Mouse (Mus musculus): ENCODE data around the gene Angpt4. TPM values are rescaled to one million over a fixed set of nuclear protein-coding genes. Genes with fewer than 3 reads are reported as not detected.

Angpt4 gene
- polyA plus RNA-seq, 1 experiment = 0.10 TPM

- Histone ChIP-seq H3K4me1 (ENCODE audit: control insufficient read depth, insufficient read depth, low read length) (no peaks in the 10 kb centered on the region), H3K4me3 (ENCODE audit: insufficient read depth, low read length) (no peak overlapping the region), H3K27ac (ENCODE audit: insufficient read depth, low read length) (no peak overlapping the region)
- TF ChIP-seq CTCF (IDR thresholded peaks at IDR 0.05; ENCODE audit: extremely low read depth, insufficient read depth, low read length) (no peak), POLR2A (IDR thresholded peaks at IDR 0.05; ENCODE audit: extremely low read depth, insufficient read depth, low read length) (no peak)
These were observed 512 bp upstream of the Angpt4 start for GRCm38 (mm10) chr2:151910498-151910897.

GRCm38 (mm10) chr2:151911751-151912150 is 741 bp downstream of the Angpt4 start:
- Histone ChIP-seq H3K4me3 (ENCODE audit: insufficient read depth, low read length) (no peak overlapping the region), H3K4me1 (ENCODE audit: control insufficient read depth, insufficient read depth, low read length) (no peaks in the 10 kb centered on the region), H3K27ac (ENCODE audit: insufficient read depth, low read length) (no peak overlapping the region)
- TF ChIP-seq POLR2A (IDR thresholded peaks at IDR 0.05; ENCODE audit: extremely low read depth, insufficient read depth, low read length) = no peak
- TF ChIP-seq CTCF (IDR thresholded peaks at IDR 0.05; ENCODE audit: extremely low read depth, insufficient read depth, low read length) = no peak

- Histone ChIP-seq H3K4me3 (ENCODE audit: insufficient read depth, low read length) (no peak overlapping the region), H3K27ac (ENCODE audit: insufficient read depth, low read length) (no peak overlapping the region), H3K4me1 (ENCODE audit: control insufficient read depth, insufficient read depth, low read length) (no peaks in the 10 kb centered on the region)
- no peak for TF ChIP-seq CTCF (IDR thresholded peaks at IDR 0.05; ENCODE audit: extremely low read depth, insufficient read depth, low read length)
- TF ChIP-seq POLR2A (IDR thresholded peaks at IDR 0.05; ENCODE audit: extremely low read depth, insufficient read depth, low read length) = no peak
These were observed 3.1 kb downstream of the Angpt4 start for GRCm38 (mm10) chr2:151914120-151914519.

- TF ChIP-seq POLR2A (IDR thresholded peaks at IDR 0.05; ENCODE audit: extremely low read depth, insufficient read depth, low read length) (no peak), CTCF (IDR thresholded peaks at IDR 0.05; ENCODE audit: extremely low read depth, insufficient read depth, low read length) (no peak)
- no peak overlapping the region for H3K4me3 ChIP-seq (ENCODE audit: insufficient read depth, low read length)
- no peaks in the 10 kb centered on the region for H3K4me1 ChIP-seq (ENCODE audit: control insufficient read depth, insufficient read depth, low read length)
- no peak overlapping the region for H3K27ac ChIP-seq (ENCODE audit: insufficient read depth, low read length)
These were observed 4.1 kb downstream of the Angpt4 start for GRCm38 (mm10) chr2:151915111-151915510.

DNA sequence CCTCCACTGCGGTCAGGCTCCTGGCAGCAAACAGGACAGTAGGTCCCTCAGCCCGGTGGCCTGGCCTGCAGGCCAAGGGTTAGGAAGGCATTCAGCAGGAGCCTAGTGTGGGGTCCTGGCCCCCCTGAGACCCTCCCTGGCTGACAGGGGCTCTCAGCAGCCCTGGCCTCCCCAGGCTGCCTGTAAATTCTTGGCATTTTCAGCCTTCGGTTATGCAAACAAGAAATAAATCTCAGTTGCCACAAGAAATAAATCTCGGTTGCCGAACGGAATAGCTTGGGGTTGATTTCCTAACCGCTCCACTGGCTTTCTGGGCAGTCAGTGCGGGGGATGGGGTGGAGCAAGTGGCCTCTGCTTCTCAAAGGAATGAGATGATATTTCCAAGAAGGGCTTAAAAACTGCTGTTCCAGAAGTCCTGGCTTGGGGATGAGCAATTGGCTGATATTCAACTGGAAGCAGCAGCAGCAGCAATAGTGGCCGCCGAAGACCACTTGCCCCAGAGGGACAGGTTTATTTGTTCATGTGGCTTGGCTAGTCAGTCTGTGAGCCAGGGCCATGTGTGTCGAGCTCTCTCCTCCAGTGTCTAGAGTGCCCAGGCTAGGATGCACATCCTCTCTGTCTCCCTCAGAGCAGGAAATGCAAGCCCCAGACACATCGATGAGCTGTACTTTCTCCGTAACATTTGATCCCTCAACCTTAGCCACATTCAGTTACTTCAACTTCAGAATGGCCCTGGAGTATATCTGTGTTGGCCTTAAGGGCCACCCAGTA is 5.2 kb downstream of the Angpt4 start:
- H3K27ac ChIP-seq (ENCODE audit: insufficient read depth, low read length) = no peak overlapping the region
- no peaks in the 10 kb centered on the region for H3K4me1 ChIP-seq (ENCODE audit: control insufficient read depth, insufficient read depth, low read length)
- no peak overlapping the region for H3K4me3 ChIP-seq (ENCODE audit: insufficient read depth, low read length)
- TF ChIP-seq CTCF (IDR thresholded peaks at IDR 0.05; ENCODE audit: extremely low read depth, insufficient read depth, low read length) = no peak
- TF ChIP-seq POLR2A (IDR thresholded peaks at IDR 0.05; ENCODE audit: extremely low read depth, insufficient read depth, low read length) = no peak

DNA sequence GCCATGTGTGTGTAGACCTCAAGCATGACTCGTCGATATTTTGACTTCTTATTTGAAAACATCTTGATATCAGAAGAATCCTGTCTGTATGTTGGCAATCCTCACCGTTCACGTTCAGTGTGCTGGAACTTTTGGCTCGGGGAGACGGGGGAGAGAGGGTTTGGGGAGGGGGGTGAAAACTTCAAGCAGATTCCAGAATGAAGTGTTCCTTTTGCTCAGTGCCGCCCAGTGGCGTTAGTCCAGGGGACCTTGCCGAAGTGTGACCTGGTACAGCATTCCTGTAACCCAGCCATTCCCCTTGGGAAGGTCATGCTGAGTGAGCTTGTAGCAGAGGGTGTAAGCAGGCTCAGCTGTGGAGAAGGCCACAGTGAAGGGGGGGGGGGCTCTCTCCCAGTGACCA is 8.1 kb downstream of the Angpt4 start:
- H3K4me1 ChIP-seq (ENCODE audit: control insufficient read depth, insufficient read depth, low read length) = no peaks in the 10 kb centered on the region
- no peak overlapping the region for H3K4me3 ChIP-seq (ENCODE audit: insufficient read depth, low read length)
- H3K27ac ChIP-seq (ENCODE audit: insufficient read depth, low read length) = no peak overlapping the region
- no peak for TF ChIP-seq POLR2A (IDR thresholded peaks at IDR 0.05; ENCODE audit: extremely low read depth, insufficient read depth, low read length)
- no peak for TF ChIP-seq CTCF (IDR thresholded peaks at IDR 0.05; ENCODE audit: extremely low read depth, insufficient read depth, low read length)

- TF ChIP-seq CTCF (IDR thresholded peaks at IDR 0.05; ENCODE audit: extremely low read depth, insufficient read depth, low read length) = no peak
- TF ChIP-seq POLR2A (IDR thresholded peaks at IDR 0.05; ENCODE audit: extremely low read depth, insufficient read depth, low read length) = no peak
- no peak overlapping the region for H3K4me3 ChIP-seq (ENCODE audit: insufficient read depth, low read length)
- H3K4me1 ChIP-seq (ENCODE audit: control insufficient read depth, insufficient read depth, low read length) = no peaks in the 10 kb centered on the region
- no peak overlapping the region for H3K27ac ChIP-seq (ENCODE audit: insufficient read depth, low read length)
These were observed 10.1 kb downstream of the Angpt4 start for GRCm38 (mm10) chr2:151921068-151921467.

GRCm38 (mm10) chr2:151921596-151921995 is 10.6 kb downstream of the Angpt4 start:
- Histone ChIP-seq H3K4me1 (ENCODE audit: control insufficient read depth, insufficient read depth, low read length) (no peaks in the 10 kb centered on the region), H3K27ac (ENCODE audit: insufficient read depth, low read length) (no peak overlapping the region), H3K4me3 (ENCODE audit: insufficient read depth, low read length) (no peak overlapping the region)
- TF ChIP-seq POLR2A (IDR thresholded peaks at IDR 0.05; ENCODE audit: extremely low read depth, insufficient read depth, low read length) (no peak), CTCF (IDR thresholded peaks at IDR 0.05; ENCODE audit: extremely low read depth, insufficient read depth, low read length) (no peak)

- no peak overlapping the region for H3K27ac ChIP-seq (ENCODE audit: insufficient read depth, low read length)
- TF ChIP-seq POLR2A (IDR thresholded peaks at IDR 0.05; ENCODE audit: extremely low read depth, insufficient read depth, low read length) = no peak
- TF ChIP-seq CTCF (IDR thresholded peaks at IDR 0.05; ENCODE audit: extremely low read depth, insufficient read depth, low read length) = no peak
- no peak overlapping the region for H3K4me3 ChIP-seq (ENCODE audit: insufficient read depth, low read length)
- H3K4me1 ChIP-seq (ENCODE audit: control insufficient read depth, insufficient read depth, low read length) = no peaks in the 10 kb centered on the region
These were observed 13.3 kb downstream of the Angpt4 start for GRCm38 (mm10) chr2:151924276-151924675.

DNA sequence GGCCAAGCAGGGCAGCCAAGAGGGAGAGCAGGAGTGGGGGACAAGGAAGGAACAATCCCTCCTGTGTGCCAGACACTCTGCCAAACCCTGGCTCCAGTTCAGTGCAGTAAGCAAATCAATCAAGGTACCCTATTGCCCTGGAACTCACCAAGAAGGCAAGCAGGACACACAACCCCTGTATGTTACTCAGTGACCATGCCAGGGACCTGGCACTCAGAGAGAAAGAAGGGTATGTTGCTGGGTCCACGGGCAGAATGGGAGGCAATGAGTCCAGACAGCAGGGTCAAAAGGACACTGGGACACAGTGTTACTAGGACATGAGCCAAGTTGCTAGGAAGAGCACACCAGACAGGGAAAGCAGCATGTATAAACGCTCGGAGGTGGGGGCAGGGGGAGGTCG is 14.7 kb downstream of the Angpt4 start:
- H3K27ac ChIP-seq (ENCODE audit: insufficient read depth, low read length) = no peak overlapping the region
- H3K4me1 ChIP-seq (ENCODE audit: control insufficient read depth, insufficient read depth, low read length) = no peaks in the 10 kb centered on the region
- TF ChIP-seq POLR2A (IDR thresholded peaks at IDR 0.05; ENCODE audit: extremely low read depth, insufficient read depth, low read length) = no peak
- no peak for TF ChIP-seq CTCF (IDR thresholded peaks at IDR 0.05; ENCODE audit: extremely low read depth, insufficient read depth, low read length)
- no peak overlapping the region for H3K4me3 ChIP-seq (ENCODE audit: insufficient read depth, low read length)
